Mouse (Mus musculus) midbrain, embryonic 16.5 days (tissue): ENCODE results near the gene Gon7. TPM values are rescaled to one million over a fixed set of nuclear protein-coding genes. Genes with fewer than 3 reads are reported as not detected.

ENCODE experiments used
- ATAC-seq: fragments of 200-750 bp; cut with Nextera tagmentation; 2 replicates; pipeline ENCODE4 v1.8.0; 2017; ENCODE audit warnings: moderate TSS enrichment
- H3K27ac ChIP-seq: fragments of 300-500 bp; sonication (generic); 2 replicates; pipeline ENCODE4 v1.5.1; 2014; ENCODE audit warnings: mild to moderate bottlenecking, low read length, mixed read lengths
- H3K27me3 ChIP-seq: fragments of 300-500 bp; sonication (generic); 2 replicates; pipeline ENCODE4 v1.6.1; 2014; ENCODE audit warnings: low read depth, low read length, mixed read lengths; ENCODE audit not compliant: control insufficient read depth, insufficient read depth
- H3K36me3 ChIP-seq: fragments of 300-500 bp; sonication (generic); 2 replicates; pipeline ENCODE4 v1.6.1; 2014; ENCODE audit warnings: mild to moderate bottlenecking, low read length, moderate library complexity, mixed read lengths; ENCODE audit not compliant: control insufficient read depth, insufficient read depth
- H3K4me1 ChIP-seq: fragments of 300-500 bp; sonication (generic); 2 replicates; pipeline ENCODE4 v1.6.1; 2014; ENCODE audit warnings: mild to moderate bottlenecking, low read length, mixed read lengths; ENCODE audit not compliant: control insufficient read depth, insufficient read depth
- H3K4me2 ChIP-seq: fragments of 300-500 bp; sonication (generic); 2 replicates; pipeline ENCODE4 v1.6.1; 2014; ENCODE audit warnings: mild to moderate bottlenecking, low read length, mixed read lengths
- H3K4me3 ChIP-seq: fragments of 300-500 bp; sonication (generic); 2 replicates; pipeline ENCODE4 v1.5.1; 2014; ENCODE audit warnings: low read depth, mild to moderate bottlenecking, low read length, moderate library complexity, mixed read lengths
- H3K9ac ChIP-seq: fragments of 300-500 bp; sonication (generic); 2 replicates; pipeline ENCODE4 v1.6.1; 2014; ENCODE audit warnings: low read depth, low read length, mixed read lengths
- H3K9me3 ChIP-seq: fragments of 300-500 bp; sonication (generic); replicated peaks from 2 replicates; pipeline ENCODE4 v1.6.1; 2014; ENCODE audit warnings: mild to moderate bottlenecking, low read length, mixed read lengths; ENCODE audit not compliant: control insufficient read depth, poor library complexity, severe bottlenecking
- WGBS: fragments of 180-500 bp; shearing (Covaris S2); extraction: QIAGEN DNeasy Blood & Tissue Kit; methylation state at CpG from one replicate; pipeline ENCODE4 v1.1.7; 2014; 5-methylcytosine and 5-hydroxymethylcytosine counted together
- polyA plus RNA-seq: library from polyadenylated mRNA; unstranded; fragments of >200 nt; fragmentation: Nextera tagmentation; extraction: Ambion mirVana; gene quantifications from 2 replicates; pipeline ENCODE4 v1.2.1, GENCODE M21; 2015

The Gon7 gene
- polyA plus RNA-seq, 1 experiment from 2014 or later = 48.6 TPM

GRCm38 (mm10) chr12:102705216-102705871, 52.3 kb downstream of the Gon7 start:
- 1% methylated on average over 26 of the region's 45 CpGs for WGBS

GRCm38 (mm10) chr12:102704457-102705198, 53.0 kb downstream of the Gon7 start, which contains the start of gene Itpk1:
Itpk1 (minus strand) TSS chr12:102704930.
- WGBS = 0% methylated on average over 56 of the region's 105 CpGs
- peak within 1 kb of the TSS; percentile 78 for H3K9ac ChIP-seq
- peak; percentile 84 for ATAC-seq
- no peaks in the 10 kb centered on the region for H3K9me3 ChIP-seq
- peak within 1 kb of the TSS; percentile 64 for H3K4me2 ChIP-seq
- H3K27me3 ChIP-seq = no peaks in the 10 kb centered on the region
- peak within 1 kb of the TSS; percentile 89 for H3K27ac ChIP-seq
- H3K4me3 ChIP-seq = peak within 1 kb of the TSS; percentile 63
- H3K4me1 ChIP-seq = peaks cover 29% of the 10 kb centered on the region
- H3K36me3 ChIP-seq = no peaks in the 10 kb centered on the region

More at GRCm38 (mm10) chr12:102705216-102705871, 52.3 kb downstream of the Gon7 start:
- Histone ChIP-seq H3K9me3 (no peaks in the 10 kb centered on the region), H3K4me1 (peaks cover 28% of the 10 kb centered on the region), H3K4me2 (peak overlapping the region; percentile 64), H3K27me3 (no peaks in the 10 kb centered on the region), H3K9ac (peak overlapping the region; percentile 78), H3K4me3 (peak overlapping the region; percentile 63), H3K36me3 (no peaks in the 10 kb centered on the region), H3K27ac (peak overlapping the region; percentile 89)
- peak; percentile 79 for ATAC-seq

GRCm38 (mm10) chr12:102703921-102704408, 53.6 kb downstream of the Gon7 start:
- 5% methylated on average over 17 of the region's 17 CpGs for WGBS
- ATAC-seq = peak; percentile 4; the same call in 1 of the 2 replicates
- peaks cover 34% of the 10 kb centered on the region for H3K4me1 ChIP-seq

GRCm38 (mm10) chr12:102703441-102703840, 54.2 kb downstream of the Gon7 start:
- peak overlapping the region; percentile 64 for H3K4me2 ChIP-seq
- H3K27ac ChIP-seq = peak overlapping the region; percentile 47
- peaks cover 37% of the 10 kb centered on the region for H3K4me1 ChIP-seq
- H3K9me3 ChIP-seq = no peaks in the 10 kb centered on the region
- ATAC-seq = no peak
- peak overlapping the region; percentile 63 for H3K4me3 ChIP-seq
- 24% methylated on average over 6 of the region's 6 CpGs for WGBS
- H3K9ac ChIP-seq = peak overlapping the region; percentile 78
- H3K36me3 ChIP-seq = no peaks in the 10 kb centered on the region
- no peaks in the 10 kb centered on the region for H3K27me3 ChIP-seq

More at GRCm38 (mm10) chr12:102703921-102704408, 53.6 kb downstream of the Gon7 start:
- peak overlapping the region; percentile 63 for H3K4me3 ChIP-seq
- H3K27me3 ChIP-seq = no peaks in the 10 kb centered on the region
- peak overlapping the region; percentile 89 for H3K27ac ChIP-seq
- H3K9ac ChIP-seq = peak overlapping the region; percentile 78
- H3K9me3 ChIP-seq = no peaks in the 10 kb centered on the region
- peak overlapping the region; percentile 64 for H3K4me2 ChIP-seq
- H3K36me3 ChIP-seq = no peaks in the 10 kb centered on the region

Other genes with a start within 250 kb of the Gon7 start
- 165 and 194 TPM in 2 replicates for gene Chga, start 202.8 kb downstream of the Gon7 start, polyA plus RNA-seq
- gene Itpk1, start 52.9 kb downstream of the Gon7 start, polyA plus RNA-seq = 35.8 and 39.3 TPM in 2 replicates
- 76.2 and 78.4 TPM in 2 replicates for gene Moap1, start 14.1 kb downstream of the Gon7 start, polyA plus RNA-seq
- gene Tmem251, start 14.0 kb downstream of the Gon7 start, polyA plus RNA-seq = 10.8 and 11.3 TPM in 2 replicates
- not detected in 2 replicates for gene Gm28051, start within 50 bp of the Gon7 start, polyA plus RNA-seq
- gene Ubr7, start 164 bp upstream of the Gon7 start, polyA plus RNA-seq = 33.8 and 34.7 TPM in 2 replicates
- 50.5 and 50.9 TPM in 2 replicates for gene Gm20604, start 869 bp upstream of the Gon7 start, polyA plus RNA-seq
- 11.2 and 14.9 TPM in 2 replicates for gene Btbd7, start 120.7 kb upstream of the Gon7 start, polyA plus RNA-seq
- gene Cox8c, start 141.5 kb upstream of the Gon7 start, polyA plus RNA-seq = not detected in 2 replicates
- gene Unc79, start 191.1 kb upstream of the Gon7 start, polyA plus RNA-seq = 7.4 and 7.8 TPM in 2 replicates